9 mouse cellular contexts compared by ENCODE assay signal in the genomic region with DNA sequence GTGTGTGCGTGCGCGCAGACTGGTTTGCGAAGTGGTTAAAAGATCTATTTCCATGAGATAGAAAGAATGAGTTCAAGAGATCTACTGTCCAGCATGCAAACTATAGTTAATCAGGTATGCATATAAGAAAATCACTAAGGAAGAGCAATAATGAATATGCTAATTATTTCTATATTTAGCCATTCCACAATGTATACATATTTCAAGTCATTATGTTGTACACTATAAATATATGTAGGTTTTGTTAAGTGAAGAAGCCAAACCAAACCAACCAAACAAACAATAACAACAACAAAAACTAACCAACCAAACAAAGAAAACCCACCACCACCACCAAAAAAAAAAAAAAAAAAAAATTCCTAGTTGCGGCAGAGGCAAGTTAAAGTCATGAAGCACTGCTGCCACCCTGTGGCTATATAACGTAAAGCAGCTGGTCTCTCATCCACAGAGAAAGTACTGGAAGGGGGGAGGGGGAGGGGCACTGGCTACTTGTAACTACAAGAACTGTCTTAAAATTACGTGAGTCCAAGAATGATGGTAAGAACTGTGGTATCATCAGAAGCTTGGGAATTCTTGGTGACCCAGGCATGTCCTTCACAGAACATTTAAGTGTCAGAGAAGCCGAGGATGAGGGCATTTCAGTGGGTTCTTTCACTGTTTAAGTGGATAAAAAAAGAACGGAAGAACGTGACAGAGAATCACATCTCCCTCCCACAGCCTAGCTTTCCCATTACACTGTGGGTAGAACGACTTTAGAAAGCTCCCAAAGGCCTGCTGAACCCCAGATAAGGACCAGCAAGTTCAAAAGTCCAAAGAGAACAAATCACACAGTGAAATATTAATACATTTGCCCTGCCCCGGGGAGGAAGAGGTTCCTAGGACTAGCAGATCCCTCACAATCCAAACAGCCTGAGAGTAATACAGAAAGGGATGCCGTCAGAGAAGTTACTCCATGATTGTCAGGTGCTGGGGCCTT. TPM values are rescaled to one million over a fixed set of nuclear protein-coding genes. Genes with fewer than 3 reads are reported as not detected.
A peak's percentile ranks its signal among the peaks of the same experiment; 100 is the strongest.
DNase-seq lines count a peak whose midpoint lies in the region; ATAC-seq and TF ChIP-seq lines count a peak whose summit lies in the region.
"Had no signal": no experiment of that assay in that cellular context is flagged by ENCODE, and none has a peak within 500 bp of the region (broad histone marks: within the 10 kb centered on the region; RNA-seq: fewer than 3 reads in every experiment).

No protein-coding gene starts in this region.

- no peaks in the 10 kb centered on the region for H3K4me1 ChIP-seq in embryonic facial prominence, embryonic 14.5 days (ENCODE audit: control insufficient read depth, insufficient read depth, low read length)
- 0 out of 2 replicates have a peak, but pooled peaks cover 3% of the 10 kb centered on the region for H3K4me1 ChIP-seq in heart, embryonic 13.5 days
- peaks cover 5% of the 10 kb centered on the region for H3K4me1 ChIP-seq in liver, postnatal 0 days (ENCODE audit: insufficient read depth)
- H3K4me1 ChIP-seq in neural tube, embryonic 14.5 days (ENCODE audit: control insufficient read depth, insufficient read depth, low read length) = no peaks in the 10 kb centered on the region

- no peak for ATAC-seq in embryonic facial prominence, embryonic 14.5 days (ENCODE audit: low read depth)
- no peak for ATAC-seq in heart, embryonic 13.5 days (ENCODE audit: extremely low read depth, insufficient number of reproducible peaks, low FRiP score, low TSS enrichment)
- peak; percentile 59; the same call in 1 of the 2 replicates for ATAC-seq in liver, postnatal 0 days
- peak; percentile 57; the same call in 1 of the 2 replicates for ATAC-seq in neural tube, embryonic 14.5 days (ENCODE audit: low read depth)

- H3K9ac ChIP-seq in embryonic facial prominence, embryonic 14.5 days (ENCODE audit: low read depth, low read length) = no peak overlapping the region
- H3K9ac ChIP-seq in heart, embryonic 13.5 days = no peak overlapping the region
- no peak overlapping the region for H3K9ac ChIP-seq in liver, postnatal 0 days (replicated peaks)
- H3K9ac ChIP-seq in neural tube, embryonic 14.5 days (replicated peaks; ENCODE audit: low read depth, low read length) = no peak overlapping the region

- no peak overlapping the region for H3K4me3 ChIP-seq in embryonic facial prominence, embryonic 14.5 days (ENCODE audit: low read depth, low read length)
- no peak overlapping the region for H3K4me3 ChIP-seq in heart, embryonic 13.5 days
- no peak overlapping the region for H3K4me3 ChIP-seq in liver, postnatal 0 days (ENCODE audit: low read depth, low read length)
- no peak overlapping the region for H3K4me3 ChIP-seq in neural tube, embryonic 14.5 days (ENCODE audit: low read depth, low read length)

- H3K27me3 ChIP-seq in embryonic facial prominence, embryonic 14.5 days (replicated peaks; ENCODE audit: control insufficient read depth, insufficient read depth, low read length) = no peaks in the 10 kb centered on the region
- no peaks in the 10 kb centered on the region for H3K27me3 ChIP-seq in heart, embryonic 13.5 days (replicated peaks)
- no peaks in the 10 kb centered on the region for H3K27me3 ChIP-seq in liver, postnatal 0 days (ENCODE audit: insufficient read depth, low read length)
- no peaks in the 10 kb centered on the region for H3K27me3 ChIP-seq in neural tube, embryonic 14.5 days (ENCODE audit: control insufficient read depth, insufficient read depth, low read length)

- H3K4me2 ChIP-seq in embryonic facial prominence, embryonic 14.5 days (ENCODE audit: low read depth, low read length) = no peak overlapping the region
- peak overlapping the region; percentile 28; the same call in 1 of the 2 replicates for H3K4me2 ChIP-seq in heart, embryonic 13.5 days
- no peak overlapping the region; the same call in 1 of the 2 replicates for H3K4me2 ChIP-seq in liver, postnatal 0 days (ENCODE audit: low read depth, low read length)
- H3K4me2 ChIP-seq in neural tube, embryonic 14.5 days (ENCODE audit: low read depth, low read length) = no peak overlapping the region

- WGBS in embryonic facial prominence, embryonic 14.5 days = 55% methylated on average over 13 of the region's 13 CpGs
- 50% methylated on average over 13 of the region's 13 CpGs for WGBS in heart, embryonic 13.5 days
- WGBS in liver, postnatal 0 days (ENCODE audit: insufficient replicate concordance) = 46% methylated on average over 13 of the region's 13 CpGs
- 57% methylated on average over 13 of the region's 13 CpGs for WGBS in neural tube, embryonic 14.5 days

- no peak overlapping the region for H3K27ac ChIP-seq in embryonic facial prominence, embryonic 14.5 days (replicated peaks; ENCODE audit: low read depth, low read length)
- H3K27ac ChIP-seq in heart, embryonic 13.5 days (replicated peaks) = no peak overlapping the region
- no peak overlapping the region for H3K27ac ChIP-seq in liver, postnatal 0 days (ENCODE audit: low read depth)
- no peak overlapping the region for H3K27ac ChIP-seq in neural tube, embryonic 14.5 days (ENCODE audit: low read depth, low read length)

- no peaks in the 10 kb centered on the region for H3K9me3 ChIP-seq in embryonic facial prominence, embryonic 14.5 days (ENCODE audit: control insufficient read depth, low read length)
- H3K9me3 ChIP-seq in heart, embryonic 13.5 days = no peaks in the 10 kb centered on the region
- no peaks in the 10 kb centered on the region for H3K9me3 ChIP-seq in liver, postnatal 0 days (ENCODE audit: low read length)
- H3K9me3 ChIP-seq in neural tube, embryonic 14.5 days (ENCODE audit: control insufficient read depth, low read length) = no peaks in the 10 kb centered on the region

- no peaks in the 10 kb centered on the region for H3K36me3 ChIP-seq in embryonic facial prominence, embryonic 14.5 days (ENCODE audit: control insufficient read depth, insufficient read depth, low read length)
- H3K36me3 ChIP-seq in heart, embryonic 13.5 days = no peaks in the 10 kb centered on the region
- no peaks in the 10 kb centered on the region for H3K36me3 ChIP-seq in liver, postnatal 0 days (replicated peaks; ENCODE audit: insufficient read depth, low read length)
- no peaks in the 10 kb centered on the region for H3K36me3 ChIP-seq in neural tube, embryonic 14.5 days (ENCODE audit: control insufficient read depth, insufficient read depth, low read length)

- TF ChIP-seq EP300 in liver, postnatal 0 days (IDR thresholded peaks at IDR 0.05; ENCODE audit: low read depth) = no peak

- DNase-seq in CD8-positive naive resting alpha-beta T cell, adult 2 months (ENCODE audit: low read depth in 2 of 2, low spot score in 2 of 2) = peak; percentile 21 to 54
- peak; percentile 68 to 86 for DNase-seq in adrenal gland, postnatal 36 days
- peak; percentile 89 for DNase-seq in embryonic facial prominence, embryonic 14.5 days (ENCODE audit: low spot score)
- DNase-seq in kidney, postnatal 25 days = peak; percentile 87 to 93
- DNase-seq in liver, postnatal 0 days = peak; percentile 84
- DNase-seq in testis, postnatal 10 days (ENCODE audit: low spot score) = peak; percentile 91

- peak; percentile 91 for TF ChIP-seq CTCF in liver, postnatal 0 days (IDR thresholded peaks at IDR 0.05; ENCODE audit: low read depth)

RNA-seq across cellular contexts. Expression of a gene that starts 19.8 kb away (rescaled TPM):
- total RNA-seq in adrenal gland, postnatal 36 days (2021) = 100 to 1,000 TPM; 115 to 121 TPM
- 35.7 and 39.7 TPM in 2 replicates for polyA plus RNA-seq in embryonic facial prominence, embryonic 14.5 days (2014; fragmentation: Nextera tagmentation; extraction: Ambion mirVana)
- 48.6 and 50.4 TPM in 2 replicates for polyA plus RNA-seq in heart, embryonic 13.5 days (2015; fragmentation: Nextera tagmentation; extraction: Ambion mirVana)
- 80.4 and 85.0 TPM in 2 replicates for polyA plus RNA-seq in liver, postnatal 0 days (2015; fragmentation: Nextera tagmentation; extraction: Ambion mirVana)
- polyA plus RNA-seq in neural tube, embryonic 14.5 days (2014; fragmentation: Nextera tagmentation; extraction: Ambion mirVana) = 102 and 108 TPM in 2 replicates

RNA-seq across cellular contexts. Expression of a gene that starts 35.6 kb away (rescaled TPM):
- total RNA-seq in adrenal gland, postnatal 36 days (2021) = under 1 TPM; 0.36 to 0.53 TPM
- 0.29 TPM in 1 of 2 replicates, not detected in the other for polyA plus RNA-seq in embryonic facial prominence, embryonic 14.5 days (2014; fragmentation: Nextera tagmentation; extraction: Ambion mirVana)
- 0.24 and 0.49 TPM in 2 replicates for polyA plus RNA-seq in heart, embryonic 13.5 days (2015; fragmentation: Nextera tagmentation; extraction: Ambion mirVana)
- polyA plus RNA-seq in liver, postnatal 0 days (2015; fragmentation: Nextera tagmentation; extraction: Ambion mirVana) = not detected in 2 replicates
- 0.78 TPM in 1 of 2 replicates, not detected in the other for polyA plus RNA-seq in neural tube, embryonic 14.5 days (2014; fragmentation: Nextera tagmentation; extraction: Ambion mirVana)

RNA-seq across cellular contexts. Expression of a gene that starts 39.3 kb away (rescaled TPM):
- total RNA-seq in adrenal gland, postnatal 36 days (2021) = under 1 TPM in 1 of 2 experiments, not detected in 1; 0.49 TPM
- polyA plus RNA-seq in embryonic facial prominence, embryonic 14.5 days (2014; fragmentation: Nextera tagmentation; extraction: Ambion mirVana) = 0.24 TPM in 1 of 2 replicates, not detected in the other
- polyA plus RNA-seq in heart, embryonic 13.5 days (2015; fragmentation: Nextera tagmentation; extraction: Ambion mirVana) = not detected in 2 replicates
- polyA plus RNA-seq in liver, postnatal 0 days (2015; fragmentation: Nextera tagmentation; extraction: Ambion mirVana) = not detected in 2 replicates
- 0.27 TPM in 1 of 2 replicates, not detected in the other for polyA plus RNA-seq in neural tube, embryonic 14.5 days (2014; fragmentation: Nextera tagmentation; extraction: Ambion mirVana)
- polyA plus RNA-seq: heart, embryonic 14.5 days had no signal

Comparison
In these comparisons a context has a peak if more than half of its experiments do, and no peak if none do; other contexts are left out.
1. DNase-seq: peak in every context shown above with its lines; median percentile 91 in testis, postnatal 10 days; 90 in kidney, postnatal 25 days; 89 in embryonic facial prominence, embryonic 14.5 days; 84 in liver, postnatal 0 days; 77 in adrenal gland, postnatal 36 days; 38 in CD8-positive naive resting alpha-beta T cell, adult 2 months.
2. ATAC-seq: peak in liver, postnatal 0 days (single experiment) and neural tube, embryonic 14.5 days (single experiment); none in embryonic facial prominence, embryonic 14.5 days (single experiment) and heart, embryonic 13.5 days (single experiment).